Mouse (Mus musculus): ENCODE measurements around the gene Pik3cd. TPM values are rescaled to one million over a fixed set of nuclear protein-coding genes. Genes with fewer than 3 reads are reported as not detected.

Gene Pik3cd
- polyA plus RNA-seq, 1 experiment, result 3.6 TPM

DNA sequence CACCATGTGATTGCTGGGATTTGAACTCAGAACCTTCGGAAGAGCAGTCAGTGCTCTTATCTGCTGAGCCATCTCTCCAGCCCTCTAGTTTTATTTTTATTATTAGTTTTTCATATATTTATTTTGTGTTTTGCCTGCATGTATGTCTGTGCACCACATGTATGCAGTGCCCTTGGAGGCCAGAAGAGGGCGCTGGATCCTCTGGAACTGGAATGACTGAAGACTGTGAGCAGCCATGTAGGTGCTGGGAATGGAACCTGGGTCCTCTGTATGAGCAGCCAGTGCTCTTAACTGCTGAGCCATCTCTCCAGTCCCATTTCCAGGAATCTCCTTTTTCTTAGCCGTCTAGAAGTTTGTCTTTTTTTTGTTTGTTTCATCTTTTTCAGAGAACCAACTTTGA lies 97.9 kb downstream of the Pik3cd start:
- Histone ChIP-seq H3K27ac (ENCODE audit: insufficient read depth, low read length) (no peak overlapping the region), H3K4me1 (ENCODE audit: control insufficient read depth, insufficient read depth, low read length) (no peaks in the 10 kb centered on the region), H3K4me3 (ENCODE audit: insufficient read depth, low read length) (no peak overlapping the region)
- TF ChIP-seq CTCF (IDR thresholded peaks at IDR 0.05; ENCODE audit: borderline replicate concordance, insufficient read depth, low read length), result no peak

DNA sequence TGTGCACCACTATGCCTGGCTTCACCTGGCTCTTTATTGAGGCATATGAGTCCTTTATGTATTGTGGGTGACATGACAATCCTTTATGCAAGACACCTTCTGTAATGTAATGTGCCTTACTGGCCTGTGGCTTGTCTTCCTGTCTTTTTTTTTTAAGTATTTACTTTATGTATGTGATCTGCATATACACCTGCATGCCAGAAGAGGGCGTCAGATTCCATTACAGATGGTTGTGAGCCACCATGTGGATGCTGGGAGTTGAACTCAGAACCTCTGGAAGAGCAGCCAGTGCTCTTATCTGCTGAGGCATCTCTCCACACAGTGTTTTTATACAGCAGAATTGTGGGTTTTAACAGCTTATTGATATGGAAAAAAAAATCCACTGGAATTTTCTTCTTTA lies 98.5 kb downstream of the Pik3cd start:
- Histone ChIP-seq H3K4me3 (ENCODE audit: insufficient read depth, low read length) (no peak overlapping the region), H3K4me1 (ENCODE audit: control insufficient read depth, insufficient read depth, low read length) (no peaks in the 10 kb centered on the region)

DNA sequence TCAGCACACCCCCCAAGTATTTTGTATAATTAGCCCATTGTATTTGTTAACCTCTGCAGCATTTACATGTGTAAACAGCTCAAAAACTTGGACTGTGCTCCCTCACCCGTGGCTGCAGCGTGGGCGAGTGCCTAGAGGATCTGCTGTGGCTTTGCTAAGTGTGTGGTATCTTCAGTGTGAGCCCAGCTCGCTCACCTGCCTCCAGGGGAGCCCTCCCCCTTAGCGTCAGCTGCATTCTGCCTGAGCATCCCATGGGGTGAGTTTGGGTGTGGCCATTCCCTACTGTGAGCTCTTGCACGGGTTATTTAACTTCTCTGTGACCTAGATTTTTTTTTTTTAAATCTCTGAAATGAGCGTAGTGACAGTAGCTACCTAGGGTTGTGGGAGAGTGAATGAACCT lies 100.1 kb downstream of the Pik3cd start:
- H3K27ac ChIP-seq (ENCODE audit: insufficient read depth, low read length), result no peak overlapping the region
- TF ChIP-seq POLR2A (IDR thresholded peaks at IDR 0.05; ENCODE audit: low read depth, low read length) (no peak), CTCF (IDR thresholded peaks at IDR 0.05; ENCODE audit: borderline replicate concordance, insufficient read depth, low read length) (no peak)
- no peak overlapping the region for H3K4me3 ChIP-seq (ENCODE audit: insufficient read depth, low read length)
- H3K4me1 ChIP-seq (ENCODE audit: control insufficient read depth, insufficient read depth, low read length), result no peaks in the 10 kb centered on the region

More for the DNA sequence above, 98.5 kb downstream of the Pik3cd start:
- TF ChIP-seq CTCF (IDR thresholded peaks at IDR 0.05; ENCODE audit: borderline replicate concordance, insufficient read depth, low read length), result no peak
- no peak for TF ChIP-seq POLR2A (IDR thresholded peaks at IDR 0.05; ENCODE audit: low read depth, low read length)
- no peak overlapping the region for H3K27ac ChIP-seq (ENCODE audit: insufficient read depth, low read length)

DNA sequence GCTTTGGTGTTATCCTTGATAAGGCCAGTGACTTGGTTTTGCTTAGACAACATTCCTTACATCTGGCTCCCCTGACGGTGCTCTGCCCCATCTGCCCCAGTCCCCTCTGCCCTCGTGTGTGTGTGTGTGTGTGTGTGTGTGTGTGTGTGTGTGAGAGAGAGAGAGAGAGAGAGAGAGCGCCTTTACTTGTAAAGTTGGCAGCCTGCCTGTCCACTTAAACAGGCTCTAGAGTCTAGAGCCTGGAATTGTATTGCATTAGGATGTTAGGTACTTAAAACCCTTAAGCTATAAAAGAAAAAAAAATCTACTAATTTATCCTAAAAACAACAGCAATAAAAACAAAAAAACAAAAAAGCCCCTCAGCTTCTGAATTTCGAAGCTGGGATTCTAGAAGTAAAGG lies 100.9 kb downstream of the Pik3cd start:
- H3K4me1 ChIP-seq (ENCODE audit: control insufficient read depth, insufficient read depth, low read length), result no peaks in the 10 kb centered on the region
- no peak overlapping the region for H3K27ac ChIP-seq (ENCODE audit: insufficient read depth, low read length)
- H3K4me3 ChIP-seq (ENCODE audit: insufficient read depth, low read length), result no peak overlapping the region
- TF ChIP-seq CTCF (IDR thresholded peaks at IDR 0.05; ENCODE audit: borderline replicate concordance, insufficient read depth, low read length), result no peak
- TF ChIP-seq POLR2A (IDR thresholded peaks at IDR 0.05; ENCODE audit: low read depth, low read length), result no peak

DNA sequence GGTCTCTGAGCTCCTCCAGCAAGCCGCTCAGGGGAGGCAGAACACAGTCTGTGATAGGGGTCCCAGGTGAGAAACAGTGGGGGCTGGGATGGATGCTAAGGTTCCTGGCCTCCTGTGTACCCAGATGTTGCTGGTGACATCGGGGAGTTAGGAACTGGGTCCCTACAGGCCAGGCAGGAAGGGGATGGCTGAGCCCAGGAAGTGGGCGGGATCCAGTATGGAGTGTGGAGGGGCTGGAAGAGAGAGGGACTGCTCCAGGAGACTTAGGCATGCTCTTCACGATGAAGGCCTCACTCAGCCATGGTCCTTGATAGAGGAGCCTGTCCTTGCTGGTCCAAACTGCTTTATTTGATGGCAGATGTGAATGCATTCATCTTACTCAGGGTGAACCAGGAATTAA lies 102.2 kb downstream of the Pik3cd start:
- no peak overlapping the region for H3K4me3 ChIP-seq (ENCODE audit: insufficient read depth, low read length)
- H3K4me1 ChIP-seq (ENCODE audit: control insufficient read depth, insufficient read depth, low read length), result no peaks in the 10 kb centered on the region
- no peak overlapping the region for H3K27ac ChIP-seq (ENCODE audit: insufficient read depth, low read length)
- TF ChIP-seq POLR2A (IDR thresholded peaks at IDR 0.05; ENCODE audit: low read depth, low read length) (no peak), CTCF (IDR thresholded peaks at IDR 0.05; ENCODE audit: borderline replicate concordance, insufficient read depth, low read length) (no peak)

DNA sequence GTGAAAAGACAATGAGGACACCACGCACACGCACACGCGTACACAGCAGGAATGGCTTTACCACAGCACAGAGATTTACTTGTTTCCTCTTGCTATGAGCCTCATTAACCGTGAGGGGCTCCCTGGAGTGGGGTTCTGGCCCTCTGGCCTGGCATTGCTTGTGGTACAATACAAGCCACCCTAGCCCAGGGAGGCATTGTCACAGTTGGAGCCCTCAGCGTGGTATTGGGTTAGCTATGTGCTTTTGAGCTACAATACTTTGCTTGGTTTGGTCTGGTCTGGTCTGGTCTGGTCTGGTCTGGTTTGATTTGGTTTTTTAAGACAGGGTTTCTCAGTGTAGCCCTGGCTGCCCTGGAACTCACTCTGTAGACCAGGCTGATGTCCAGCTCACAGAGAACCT lies 102.8 kb downstream of the Pik3cd start:
- Histone ChIP-seq H3K4me3 (ENCODE audit: insufficient read depth, low read length) (no peak overlapping the region), H3K4me1 (ENCODE audit: control insufficient read depth, insufficient read depth, low read length) (no peaks in the 10 kb centered on the region), H3K27ac (ENCODE audit: insufficient read depth, low read length) (no peak overlapping the region)
- TF ChIP-seq CTCF (IDR thresholded peaks at IDR 0.05; ENCODE audit: borderline replicate concordance, insufficient read depth, low read length), result no peak
- TF ChIP-seq POLR2A (IDR thresholded peaks at IDR 0.05; ENCODE audit: low read depth, low read length), result no peak

Other genes with a start within 250 kb of the Pik3cd start
- not detected in 2 replicates for gene Rbp7, start 247.6 kb downstream of the Pik3cd start, polyA plus RNA-seq (2011; ENCODE audit: insufficient read length, low read depth, missing spikeins)
- not detected in 2 replicates for gene Tmem274, start 225.2 kb downstream of the Pik3cd start, polyA plus RNA-seq (2011; ENCODE audit: insufficient read length, low read depth, missing spikeins)
- gene Nmnat1, start 217.4 kb downstream of the Pik3cd start, polyA plus RNA-seq (2011; ENCODE audit: insufficient read length, low read depth, missing spikeins), result 5.1 and 7.0 TPM in 2 replicates
- gene Lzic, start 217.3 kb downstream of the Pik3cd start, polyA plus RNA-seq (2011; ENCODE audit: insufficient read length, low read depth, missing spikeins), result 48.3 and 49.3 TPM in 2 replicates
- 11.4 TPM in 2 replicates for gene Ctnnbip1, start 184.3 kb downstream of the Pik3cd start, polyA plus RNA-seq (2011; ENCODE audit: insufficient read length, low read depth, missing spikeins)
- 52.0 and 53.6 TPM in 2 replicates for gene Clstn1, start 116.1 kb downstream of the Pik3cd start, polyA plus RNA-seq (2011; ENCODE audit: insufficient read length, low read depth, missing spikeins)
- gene Tmem201, start 35.5 kb upstream of the Pik3cd start, polyA plus RNA-seq (2011; ENCODE audit: insufficient read length, low read depth, missing spikeins), result 14.6 and 19.6 TPM in 2 replicates
- gene Slc25a33, start 71.7 kb upstream of the Pik3cd start, polyA plus RNA-seq (2011; ENCODE audit: insufficient read length, low read depth, missing spikeins), result 5.7 and 7.4 TPM in 2 replicates

Measured in embryonic fibroblast, embryonic 13.5 days (primary cell).